Mouse (Mus musculus) embryonic fibroblast, embryonic 13.5 days (primary cell): ENCODE data around the gene C1qtnf9. TPM values are rescaled to one million over a fixed set of nuclear protein-coding genes. Genes with fewer than 3 reads are reported as not detected.

ENCODE experiments used
- H3K27ac ChIP-seq: 2 replicates; pipeline ENCODE4 v1.5.1; 2012; ENCODE audit warnings: low read length, control low read depth, inconsistent platforms; ENCODE audit not compliant: insufficient read depth
- H3K4me1 ChIP-seq: 2 replicates; pipeline ENCODE4 v1.6.1; 2011; ENCODE audit warnings: low read length; ENCODE audit not compliant: control insufficient read depth, insufficient read depth
- H3K4me3 ChIP-seq: 2 replicates; pipeline ENCODE4 v1.5.1; 2011; ENCODE audit warnings: mild to moderate bottlenecking, control low read depth, low read length; ENCODE audit not compliant: insufficient read depth
- CTCF ChIP-seq: IDR thresholded peaks from 2 replicates; pipeline ENCODE4 v1.5.1; 2011; ENCODE audit warnings: mild to moderate bottlenecking, control low read depth, low read length, moderate library complexity, borderline replicate concordance; ENCODE audit not compliant: insufficient read depth
- POLR2A ChIP-seq: IDR thresholded peaks from 2 replicates; pipeline ENCODE4 v1.6.1; 2011; ENCODE audit warnings: low read depth, mild to moderate bottlenecking, control low read depth, low read length, moderate library complexity
- polyA plus RNA-seq: library from polyadenylated mRNA; stranded (reverse); fragments of >200 nt; gene quantifications from 2 replicates; pipeline ENCODE4 v1.2.4, GENCODE M21; 2011; ENCODE audit warnings: low read depth; ENCODE audit not compliant: missing spikeins, insufficient read length

C1qtnf9 gene
- polyA plus RNA-seq: not detected in 2 replicates

- no peak within 1 kb of the TSS for H3K27ac ChIP-seq
- no peaks in the 10 kb centered on the region for H3K4me1 ChIP-seq
- TF ChIP-seq CTCF (no peak), POLR2A (no peak)
- no peak within 1 kb of the TSS for H3K4me3 ChIP-seq
Observed at GRCm38 (mm10) chr14:60767884-60768283, at the start of gene C1qtnf9. Gene C1qtnf9 (plus strand): TSS chr14:60768134.

GRCm38 (mm10) chr14:60721304-60721703 is 46.6 kb upstream of the C1qtnf9 start:
- H3K27ac ChIP-seq: no peak overlapping the region
- H3K4me3 ChIP-seq: no peak overlapping the region
- TF ChIP-seq CTCF: no peak
- no peak for TF ChIP-seq POLR2A
- H3K4me1 ChIP-seq: peaks cover 2% of the 10 kb centered on the region; the same call in 1 of the 2 replicates

- Histone ChIP-seq H3K27ac (no peak overlapping the region), H3K4me1 (peaks cover 4% of the 10 kb centered on the region; the same call in 1 of the 2 replicates), H3K4me3 (no peak overlapping the region)
- TF ChIP-seq POLR2A: no peak
- TF ChIP-seq CTCF: no peak
Observed at GRCm38 (mm10) chr14:60721938-60722337, 46.0 kb upstream of the C1qtnf9 start.

- Histone ChIP-seq H3K4me1 (peaks cover 7% of the 10 kb centered on the region; the same call in 1 of the 2 replicates), H3K4me3 (no peak overlapping the region), H3K27ac (no peak overlapping the region)
- no peak for TF ChIP-seq CTCF
- TF ChIP-seq POLR2A: no peak
Observed at GRCm38 (mm10) chr14:60726091-60726490, 41.8 kb upstream of the C1qtnf9 start.

GRCm38 (mm10) chr14:60727130-60727529 is 40.8 kb upstream of the C1qtnf9 start:
- TF ChIP-seq CTCF: no peak
- no peak for TF ChIP-seq POLR2A
- H3K27ac ChIP-seq: no peak overlapping the region
- H3K4me3 ChIP-seq: no peak overlapping the region
- peaks cover 12% of the 10 kb centered on the region; the same call in 1 of the 2 replicates for H3K4me1 ChIP-seq

- Histone ChIP-seq H3K4me3 (no peak overlapping the region), H3K4me1 (peaks cover 21% of the 10 kb centered on the region), H3K27ac (0 out of 2 replicates have a peak overlapping the region, but pooled peaks have one; percentile 6)
- TF ChIP-seq POLR2A (no peak), CTCF (no peak)
Observed at GRCm38 (mm10) chr14:60732081-60732480, 35.9 kb upstream of the C1qtnf9 start.

GRCm38 (mm10) chr14:60732787-60733186 is 35.1 kb upstream of the C1qtnf9 start:
- Histone ChIP-seq H3K4me3 (peak overlapping the region; percentile 18), H3K4me1 (peaks cover 18% of the 10 kb centered on the region), H3K27ac (peak overlapping the region; percentile 62)
- TF ChIP-seq CTCF: no peak
- TF ChIP-seq POLR2A: peak; percentile 60

GRCm38 (mm10) chr14:60733706-60734105 is 34.2 kb upstream of the C1qtnf9 start:
- TF ChIP-seq POLR2A (no peak), CTCF (no peak)
- Histone ChIP-seq H3K27ac (no peak overlapping the region), H3K4me3 (no peak overlapping the region), H3K4me1 (peaks cover 21% of the 10 kb centered on the region)

GRCm38 (mm10) chr14:60735206-60735605 is 32.7 kb upstream of the C1qtnf9 start:
- TF ChIP-seq POLR2A: no peak
- TF ChIP-seq CTCF: no peak
- Histone ChIP-seq H3K4me1 (peaks cover 21% of the 10 kb centered on the region), H3K27ac (no peak overlapping the region), H3K4me3 (no peak overlapping the region)

- TF ChIP-seq CTCF: no peak
- no peak for TF ChIP-seq POLR2A
- H3K27ac ChIP-seq: no peak overlapping the region
- H3K4me1 ChIP-seq: peaks cover 25% of the 10 kb centered on the region
- H3K4me3 ChIP-seq: no peak overlapping the region
Observed at GRCm38 (mm10) chr14:60735848-60736547, 31.9 kb upstream of the C1qtnf9 start.

- Histone ChIP-seq H3K4me3 (no peak overlapping the region), H3K27ac (no peak overlapping the region), H3K4me1 (peaks cover 29% of the 10 kb centered on the region)
- TF ChIP-seq CTCF: no peak
- no peak for TF ChIP-seq POLR2A
Observed at GRCm38 (mm10) chr14:60736591-60737192, 31.2 kb upstream of the C1qtnf9 start.
